Mouse (Mus musculus) urinary bladder, adult 2 months (tissue): ENCODE data around the gene Fbxo9. TPM values are rescaled to one million over a fixed set of nuclear protein-coding genes. Genes with fewer than 3 reads are reported as not detected.
A peak's percentile ranks its signal among the peaks of the same experiment; 100 is the strongest.
"Not testable (repeated sequence)": the region's sequence is repeated elsewhere in the genome, so short reads cannot be mapped to it uniquely, and the experiment has no call there.

Source experiments
- DNase-seq: peaks from one replicate; pipeline ENCODE4 v3.0.0; 2022; ENCODE audit warnings: low spot score
- polyA plus RNA-seq: library from polyadenylated mRNA; depleted of rRNA; stranded (reverse); fragments of >200 nt; gene quantifications from 2 replicates; pipeline ENCODE4 v1.2.3, GENCODE M21; 2012

Fbxo9 gene
- polyA plus RNA-seq, 1 experiment = 80.0 TPM

GRCm38 (mm10) chr9:78107912-78108795 lies 711 bp downstream of the Fbxo9 start:
- peak; percentile 75 for DNase-seq

- DNase-seq = no peak
These were observed 1.3 kb downstream of the Fbxo9 start for GRCm38 (mm10) chr9:78107582-78107911.

GRCm38 (mm10) chr9:78106821-78107220 lies 2.0 kb downstream of the Fbxo9 start:
- no peak for DNase-seq

- DNase-seq = no peak
These were observed 3.3 kb downstream of the Fbxo9 start for GRCm38 (mm10) chr9:78105501-78105932.

GRCm38 (mm10) chr9:78104973-78105372 lies 3.9 kb downstream of the Fbxo9 start:
- DNase-seq = no peak

- DNase-seq = no peak
These were observed 4.8 kb downstream of the Fbxo9 start for GRCm38 (mm10) chr9:78103965-78104560.

- no peak for DNase-seq
These were observed 7.4 kb downstream of the Fbxo9 start for GRCm38 (mm10) chr9:78101431-78101830.

GRCm38 (mm10) chr9:78100956-78101355 lies 7.9 kb downstream of the Fbxo9 start:
- no peak for DNase-seq

- DNase-seq = no peak
These were observed 12.5 kb downstream of the Fbxo9 start for GRCm38 (mm10) chr9:78096376-78096775.

- no peak for DNase-seq
These were observed 13.2 kb downstream of the Fbxo9 start for GRCm38 (mm10) chr9:78095686-78096085.

GRCm38 (mm10) chr9:78090596-78090995 lies 18.3 kb downstream of the Fbxo9 start:
- no peak for DNase-seq

- DNase-seq = no peak
These were observed 19.0 kb downstream of the Fbxo9 start for GRCm38 (mm10) chr9:78089906-78090305.

- no peak for DNase-seq
These were observed 19.9 kb downstream of the Fbxo9 start for GRCm38 (mm10) chr9:78088971-78089370.

GRCm38 (mm10) chr9:78088521-78088920 lies 20.3 kb downstream of the Fbxo9 start:
- DNase-seq = no peak

GRCm38 (mm10) chr9:78087751-78088150 lies 21.1 kb downstream of the Fbxo9 start:
- no peak for DNase-seq

GRCm38 (mm10) chr9:78085722-78086287 lies 23.1 kb downstream of the Fbxo9 start:
- DNase-seq = no peak

- DNase-seq = no peak
These were observed 24.5 kb downstream of the Fbxo9 start for GRCm38 (mm10) chr9:78084341-78084740.

GRCm38 (mm10) chr9:78081835-78082234 lies 27.0 kb downstream of the Fbxo9 start:
- DNase-seq = no peak

GRCm38 (mm10) chr9:78078240-78078639 lies 30.6 kb downstream of the Fbxo9 start:
- DNase-seq = no peak

GRCm38 (mm10) chr9:78075256-78075655 lies 33.6 kb downstream of the Fbxo9 start:
- DNase-seq = no peak

- DNase-seq = no peak
These were observed 35.0 kb downstream of the Fbxo9 start for GRCm38 (mm10) chr9:78073713-78074340.

- DNase-seq = not testable (repeated sequence)
These were observed 35.6 kb downstream of the Fbxo9 start for GRCm38 (mm10) chr9:78073291-78073690.
